Mouse (Mus musculus) E14TG2a.4 (cell line): Measurements from ENCODE around the gene 1500011B03Rik.

Experiments
- CTCF ChIP-seq: conservative IDR thresholded peaks from 2 replicates; pipeline ENCODE4 v1.5.1; 2014; ENCODE audit warnings: low read length
- NANOG ChIP-seq: IDR thresholded peaks from 2 replicates; pipeline ENCODE4 v1.6.1; 2014; ENCODE audit warnings: borderline replicate concordance, low read length, mixed read lengths
- POU5F1 ChIP-seq: IDR thresholded peaks from 2 replicates; pipeline ENCODE4 v1.6.1; 2014; ENCODE audit warnings: low read length, borderline replicate concordance

DNA sequence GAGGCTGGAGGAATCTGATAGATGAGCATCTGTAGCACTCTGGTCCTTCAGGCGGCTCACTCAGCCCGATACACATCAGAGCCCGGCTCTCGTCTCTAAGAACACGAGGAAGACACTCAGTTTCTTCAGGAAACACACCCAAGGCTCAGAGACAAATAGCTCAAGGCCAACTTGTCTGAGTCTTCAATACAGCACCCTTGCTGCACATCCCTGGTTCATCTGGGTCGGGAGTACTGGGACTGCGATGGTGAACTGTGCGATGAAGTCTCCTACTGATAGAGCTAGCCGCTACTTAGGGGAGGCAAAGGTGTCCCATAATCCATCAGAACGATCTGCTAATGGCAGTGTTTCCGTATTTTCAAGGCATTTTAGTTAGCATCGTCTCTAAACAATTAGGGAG is 35.3 kb upstream of the 1500011B03Rik start, which contains the start of gene Gm9936:
- TF ChIP-seq CTCF (no peak), POU5F1 (no peak), NANOG (no peak)
